Mouse (Mus musculus): Measurements from ENCODE around the gene Oas1g. TPM values are rescaled to one million over a fixed set of nuclear protein-coding genes. Genes with fewer than 3 reads are reported as not detected.

The Oas1g gene
- polyA plus RNA-seq, 1 experiment from 2014 or later, result 0.19 TPM

GRCm38 (mm10) chr5:120836731-120837585 lies 50.5 kb downstream of the Oas1g start:
- H3K4me2 ChIP-seq, result no peak overlapping the region
- no peak overlapping the region for H3K9ac ChIP-seq
- no peak overlapping the region for H3K4me3 ChIP-seq
- H3K27ac ChIP-seq, result no peak overlapping the region
- peaks cover 30% of the 10 kb centered on the region for H3K27me3 ChIP-seq
- H3K4me1 ChIP-seq (replicated peaks), result peaks cover 6% of the 10 kb centered on the region; the same call in 1 of the 2 replicates
- 7% methylated on average over 8 of the region's 8 CpGs for WGBS
- no peaks in the 10 kb centered on the region for H3K9me3 ChIP-seq
- no peak for ATAC-seq (ENCODE audit: low FRiP score)
- H3K36me3 ChIP-seq, result no peaks in the 10 kb centered on the region

GRCm38 (mm10) chr5:120833335-120834280 lies 53.8 kb downstream of the Oas1g start:
- Histone ChIP-seq H3K4me1 (replicated peaks) (peaks cover 6% of the 10 kb centered on the region; the same call in 1 of the 2 replicates), H3K9me3 (no peaks in the 10 kb centered on the region), H3K27ac (no peak overlapping the region), H3K4me2 (peak overlapping the region; percentile 33; the same call in 1 of the 2 replicates), H3K36me3 (no peaks in the 10 kb centered on the region), H3K27me3 (peaks cover 27% of the 10 kb centered on the region), H3K9ac (peak overlapping the region; percentile 53; the same call in 1 of the 2 replicates), H3K4me3 (no peak overlapping the region)
- 17% methylated on average over 17 of the region's 17 CpGs for WGBS
- ATAC-seq (ENCODE audit: low FRiP score), result no peak

GRCm38 (mm10) chr5:120831031-120831430 lies 56.4 kb downstream of the Oas1g start:
- Histone ChIP-seq H3K36me3 (no peaks in the 10 kb centered on the region), H3K27ac (no peak overlapping the region), H3K9ac (no peak overlapping the region), H3K27me3 (peaks cover 16% of the 10 kb centered on the region), H3K4me1 (replicated peaks) (peaks cover 6% of the 10 kb centered on the region; the same call in 1 of the 2 replicates), H3K9me3 (no peaks in the 10 kb centered on the region), H3K4me3 (no peak overlapping the region), H3K4me2 (no peak overlapping the region)
- 91% methylated on average over 4 of the region's 4 CpGs for WGBS
- ATAC-seq (ENCODE audit: low FRiP score), result no peak

Small RNA genes lying within 50 kb of the gene (microRNA-seq; reads per million reads assigned to microRNA genes)
- gene Gm22907, result not detected

Other genes starting within 250 kb of the Oas1g start
- gene Rasal1, start 238.8 kb downstream of the Oas1g start, polyA plus RNA-seq (2015; fragmentation: Nextera tagmentation; extraction: Ambion mirVana), result 0.14 TPM in 2 replicates
- gene Dtx1, start 175.7 kb downstream of the Oas1g start, polyA plus RNA-seq (2015; fragmentation: Nextera tagmentation; extraction: Ambion mirVana), result 34.5 and 34.8 TPM in 2 replicates
- gene Oas2, start 137.8 kb downstream of the Oas1g start, polyA plus RNA-seq (2015; fragmentation: Nextera tagmentation; extraction: Ambion mirVana), result 0.14 and 0.25 TPM in 2 replicates
- gene Oas3, start 110.0 kb downstream of the Oas1g start, polyA plus RNA-seq (2015; fragmentation: Nextera tagmentation; extraction: Ambion mirVana), result 0.65 and 0.69 TPM in 2 replicates
- gene Oas1e, start 92.1 kb downstream of the Oas1g start, polyA plus RNA-seq (2015; fragmentation: Nextera tagmentation; extraction: Ambion mirVana), result 0.35 TPM in 1 of 2 replicates, not detected in the other
- 0.54 and 0.57 TPM in 2 replicates for gene Oas1c, start 75.1 kb downstream of the Oas1g start, polyA plus RNA-seq (2015; fragmentation: Nextera tagmentation; extraction: Ambion mirVana)
- gene Oas1f, start 40.2 kb downstream of the Oas1g start, polyA plus RNA-seq (2015; fragmentation: Nextera tagmentation; extraction: Ambion mirVana), result not detected in 2 replicates
- not detected in 2 replicates for gene Oas1h, start 26.2 kb downstream of the Oas1g start, polyA plus RNA-seq (2015; fragmentation: Nextera tagmentation; extraction: Ambion mirVana)
- 0.49 and 0.85 TPM in 2 replicates for gene Oas1a, start 19.9 kb upstream of the Oas1g start, polyA plus RNA-seq (2015; fragmentation: Nextera tagmentation; extraction: Ambion mirVana)
- not detected in 2 replicates for gene Oas1d, start 26.9 kb upstream of the Oas1g start, polyA plus RNA-seq (2015; fragmentation: Nextera tagmentation; extraction: Ambion mirVana)
- gene Rph3a, start 122.5 kb upstream of the Oas1g start, polyA plus RNA-seq (2015; fragmentation: Nextera tagmentation; extraction: Ambion mirVana), result 15.0 and 16.1 TPM in 2 replicates

All from hindbrain, embryonic 13.5 days (tissue).